Mouse (Mus musculus) heart, postnatal 0 days (tissue): ENCODE results near the gene Fam102b.

Experiments used
- CTCF ChIP-seq: IDR thresholded peaks from 2 replicates; pipeline ENCODE4 v1.5.1; 2016; ENCODE audit warnings: antibody characterized with exemption, control low read depth, low read depth
- EP300 ChIP-seq: IDR thresholded peaks from 2 replicates; pipeline ENCODE4 v1.6.1; 2016; ENCODE audit warnings: antibody characterized with exemption, low read depth

DNA sequence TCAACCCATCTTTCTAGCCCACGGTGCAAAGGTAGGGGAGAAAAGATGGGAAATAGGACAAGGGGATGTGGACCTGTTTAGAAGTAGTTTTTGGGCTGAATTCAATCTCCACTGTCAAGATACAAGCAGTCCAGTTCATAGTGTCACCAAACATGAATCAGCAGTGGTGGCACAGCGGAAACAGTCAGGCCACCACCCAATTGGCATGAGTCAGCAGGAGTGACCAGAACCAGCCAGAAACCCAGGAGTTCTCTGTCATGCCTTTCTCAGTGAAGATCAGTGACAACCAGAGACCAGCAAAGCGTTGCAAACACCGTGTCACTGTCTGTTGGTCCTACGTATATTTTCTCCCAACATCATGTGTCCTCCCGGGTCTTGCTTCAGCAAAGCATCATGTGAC is 93.8 kb downstream of the Fam102b start:
- no peak for TF ChIP-seq CTCF
- TF ChIP-seq EP300 = no peak
